Mouse (Mus musculus) E14TG2a.4 (cell line): ENCODE measurements at regions not wholly inside any gene's neighbourhood (a gene's known extent, or its start where the extent isn't known, plus 50 kb on each side); places are given as distances from the start of the nearest gene placed in this dataset.

ENCODE experiments used
- H3K27me3 ChIP-seq: 2 replicates; pipeline ENCODE4 v1.6.1; 2014; ENCODE audit warnings: low read length, control low read depth; ENCODE audit not compliant: insufficient read depth
- H3K36me3 ChIP-seq: 2 replicates; pipeline ENCODE4 v1.6.1; 2014; ENCODE audit warnings: low read length, control low read depth; ENCODE audit not compliant: insufficient read depth
- H3K4me1 ChIP-seq: replicated peaks from 2 replicates; pipeline ENCODE4 v1.6.1; 2014; ENCODE audit warnings: low read depth, low read length, control low read depth
- H3K4me3 ChIP-seq: replicated peaks from 2 replicates; pipeline ENCODE4 v1.5.1; 2014; ENCODE audit warnings: mild to moderate bottlenecking, low read length
- H3K9me3 ChIP-seq: 2 replicates; pipeline ENCODE4 v1.6.1; 2014; ENCODE audit warnings: low read length, control low read depth
- CTCF ChIP-seq: conservative IDR thresholded peaks from 2 replicates; pipeline ENCODE4 v1.5.1; 2014; ENCODE audit warnings: low read length
- NANOG ChIP-seq: IDR thresholded peaks from 2 replicates; pipeline ENCODE4 v1.6.1; 2014; ENCODE audit warnings: borderline replicate concordance, low read length, mixed read lengths
- POU5F1 ChIP-seq: IDR thresholded peaks from 2 replicates; pipeline ENCODE4 v1.6.1; 2014; ENCODE audit warnings: low read length, borderline replicate concordance

GRCm38 (mm10) chr9:86058116-86058515, 215.9 kb downstream of the Tpbg start:
- H3K9me3 ChIP-seq = no peaks in the 10 kb centered on the region
- H3K36me3 ChIP-seq = no peaks in the 10 kb centered on the region
- H3K4me1 ChIP-seq = no peaks in the 10 kb centered on the region
- H3K27me3 ChIP-seq = no peaks in the 10 kb centered on the region
- TF ChIP-seq POU5F1 = no peak
- no peak for TF ChIP-seq NANOG
- no peak for TF ChIP-seq CTCF
- no peak overlapping the region for H3K4me3 ChIP-seq

DNA sequence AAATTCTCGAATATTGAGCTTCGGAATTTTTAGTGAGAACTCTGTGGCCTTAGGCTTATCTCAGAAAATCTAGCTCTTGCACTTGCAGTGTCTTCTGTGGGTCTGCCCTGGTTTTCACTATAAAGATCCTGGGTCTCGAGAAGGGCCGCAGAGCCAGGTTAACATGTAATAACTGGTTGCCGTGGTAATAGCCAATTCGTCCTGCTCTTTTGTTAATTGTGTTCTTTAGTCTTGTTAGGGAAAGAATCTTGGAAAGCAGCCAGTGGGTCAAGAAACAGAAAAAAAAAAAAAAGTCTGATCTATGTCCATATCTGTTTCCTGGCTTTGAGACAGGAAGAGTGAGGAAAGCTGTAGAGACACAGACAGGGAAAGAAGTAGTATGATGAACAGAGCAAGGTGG, 217.9 kb downstream of the Tpbg start:
- H3K4me1 ChIP-seq = no peaks in the 10 kb centered on the region
- H3K27me3 ChIP-seq = no peaks in the 10 kb centered on the region
- TF ChIP-seq NANOG (no peak), POU5F1 (no peak)
- no peaks in the 10 kb centered on the region for H3K36me3 ChIP-seq
- no peak overlapping the region for H3K4me3 ChIP-seq
- no peaks in the 10 kb centered on the region for H3K9me3 ChIP-seq

DNA sequence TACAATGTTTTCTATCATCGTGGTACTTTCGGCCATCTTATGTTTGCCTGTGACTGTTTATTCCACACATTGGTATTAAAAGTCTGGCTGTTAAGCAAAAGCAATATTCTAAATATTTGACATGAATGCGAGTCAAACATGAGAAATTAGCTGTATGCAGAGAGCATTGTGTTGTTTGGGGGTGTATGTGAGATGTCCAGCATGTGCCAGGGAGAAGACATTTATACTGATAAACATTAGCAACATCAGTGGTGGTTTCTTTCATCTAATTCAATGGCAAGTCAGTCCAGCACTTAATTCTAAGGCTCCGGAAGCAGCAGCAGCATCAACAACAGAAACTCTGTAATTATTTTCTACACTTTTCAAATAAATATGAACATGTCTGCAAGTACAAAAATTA, 219.1 kb downstream of the Tpbg start:
- H3K4me3 ChIP-seq = no peak overlapping the region
- TF ChIP-seq NANOG (no peak), POU5F1 (no peak), CTCF (no peak)

GRCm38 (mm10) chr9:86079275-86079674, 237.1 kb downstream of the Tpbg start:
- H3K4me3 ChIP-seq = no peak overlapping the region
- no peaks in the 10 kb centered on the region for H3K27me3 ChIP-seq
- H3K4me1 ChIP-seq = no peaks in the 10 kb centered on the region
- no peak for TF ChIP-seq POU5F1
- TF ChIP-seq CTCF = no peak
- no peak for TF ChIP-seq NANOG
- no peaks in the 10 kb centered on the region for H3K9me3 ChIP-seq
- H3K36me3 ChIP-seq = no peaks in the 10 kb centered on the region

More for the DNA sequence above, 219.1 kb downstream of the Tpbg start:
- no peaks in the 10 kb centered on the region for H3K9me3 ChIP-seq
- no peaks in the 10 kb centered on the region for H3K36me3 ChIP-seq
- H3K4me1 ChIP-seq = no peaks in the 10 kb centered on the region
- H3K27me3 ChIP-seq = no peaks in the 10 kb centered on the region

DNA sequence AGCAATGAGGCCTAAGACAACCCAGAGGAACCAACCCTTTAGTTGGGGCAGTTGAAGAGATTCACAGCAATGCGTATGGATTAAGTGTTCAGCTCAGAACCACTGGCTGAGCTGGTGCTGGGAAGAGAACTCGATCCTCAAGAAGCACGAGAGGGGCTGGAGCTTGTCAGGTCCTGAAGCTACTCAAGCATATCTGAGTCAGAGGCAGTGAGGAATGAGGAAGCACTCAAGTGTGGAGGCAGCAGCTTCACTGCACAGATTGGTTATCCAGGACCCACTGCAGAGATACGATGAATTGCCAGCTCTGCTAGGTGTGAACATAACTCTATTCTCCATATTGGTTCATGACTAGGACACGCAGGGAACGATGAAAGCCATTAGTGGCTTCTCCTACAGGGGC, 239.7 kb downstream of the Tpbg start:
- H3K4me3 ChIP-seq = no peak overlapping the region
- peaks cover 9% of the 10 kb centered on the region for H3K9me3 ChIP-seq
- no peaks in the 10 kb centered on the region for H3K36me3 ChIP-seq
- no peaks in the 10 kb centered on the region for H3K4me1 ChIP-seq
- no peaks in the 10 kb centered on the region for H3K27me3 ChIP-seq
- TF ChIP-seq POU5F1 (no peak), CTCF (no peak), NANOG (no peak)

- Histone ChIP-seq H3K9me3 (no peaks in the 10 kb centered on the region), H3K4me3 (no peak overlapping the region), H3K4me1 (no peaks in the 10 kb centered on the region), H3K36me3 (no peaks in the 10 kb centered on the region), H3K27me3 (no peaks in the 10 kb centered on the region)
- no peak for TF ChIP-seq NANOG
- TF ChIP-seq POU5F1 = no peak
- no peak for TF ChIP-seq CTCF
Observed at GRCm38 (mm10) chr9:86092998-86093397, 250.8 kb downstream of the Tpbg start.

DNA sequence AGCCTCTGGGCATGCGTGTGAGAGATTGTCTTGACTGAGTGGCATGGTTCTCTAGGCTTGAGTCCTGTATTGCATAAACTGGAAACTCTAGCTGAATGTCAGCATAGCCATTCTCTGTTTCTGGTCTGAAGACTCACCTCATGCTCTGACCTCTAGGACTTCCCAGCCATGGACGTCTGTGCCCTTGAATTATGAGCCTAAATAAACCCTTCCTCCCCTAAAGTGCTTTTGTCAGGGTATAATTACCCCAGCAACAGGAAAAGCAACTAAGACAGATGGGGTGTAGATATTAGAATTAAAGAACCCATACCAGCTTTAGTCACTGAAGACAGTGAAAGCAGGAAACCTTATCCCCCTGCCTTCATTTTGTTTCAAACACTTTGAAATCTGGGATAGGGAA, 253.3 kb downstream of the Tpbg start:
- TF ChIP-seq CTCF (no peak), POU5F1 (no peak), NANOG (no peak)
- Histone ChIP-seq H3K4me1 (no peaks in the 10 kb centered on the region), H3K27me3 (no peaks in the 10 kb centered on the region), H3K4me3 (no peak overlapping the region), H3K36me3 (no peaks in the 10 kb centered on the region), H3K9me3 (no peaks in the 10 kb centered on the region)

DNA sequence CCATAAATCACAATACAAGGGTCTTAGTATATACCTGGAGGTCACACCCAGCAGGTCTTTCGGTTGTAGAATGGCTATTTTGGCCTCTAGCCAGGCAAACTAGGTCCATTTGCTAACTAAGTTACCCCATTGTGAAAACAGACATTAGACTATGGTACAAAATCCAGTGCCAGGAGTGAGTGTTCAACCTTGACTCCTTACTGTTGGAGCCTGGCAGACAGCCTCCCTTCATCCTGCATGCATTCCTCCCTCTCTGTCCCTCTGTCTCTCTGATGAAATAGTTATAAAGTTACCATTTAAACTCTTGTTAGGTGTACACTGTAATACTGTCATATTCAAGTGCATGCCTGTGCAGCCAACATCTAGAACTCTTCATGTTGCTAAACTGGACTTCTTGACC, 254.1 kb downstream of the Tpbg start:
- no peak overlapping the region for H3K4me3 ChIP-seq
- H3K9me3 ChIP-seq = no peaks in the 10 kb centered on the region
- H3K36me3 ChIP-seq = no peaks in the 10 kb centered on the region
- TF ChIP-seq NANOG (no peak), POU5F1 (no peak), CTCF (no peak)
- H3K27me3 ChIP-seq = no peaks in the 10 kb centered on the region
- no peaks in the 10 kb centered on the region for H3K4me1 ChIP-seq

DNA sequence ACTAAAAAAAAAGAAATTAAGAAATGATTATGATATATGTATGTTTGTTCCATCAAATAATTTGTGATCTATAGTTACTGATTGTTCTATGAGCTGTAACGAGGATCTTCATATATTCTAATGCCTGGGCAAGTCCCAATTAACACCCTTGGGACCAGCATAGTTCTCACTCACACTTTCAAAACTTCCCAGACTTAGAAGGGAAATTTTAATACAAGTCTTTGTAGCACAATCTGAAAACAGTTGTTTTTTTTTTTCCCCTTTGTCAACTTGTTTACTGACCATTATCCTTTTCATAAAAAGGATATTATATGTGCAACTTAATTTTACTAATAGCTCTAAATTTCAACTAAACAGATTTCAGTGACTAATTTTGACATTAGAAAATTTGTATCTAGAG, 257.1 kb downstream of the Tpbg start:
- Histone ChIP-seq H3K9me3 (no peaks in the 10 kb centered on the region), H3K4me3 (no peak overlapping the region), H3K27me3 (no peaks in the 10 kb centered on the region), H3K36me3 (no peaks in the 10 kb centered on the region), H3K4me1 (no peaks in the 10 kb centered on the region)
- no peak for TF ChIP-seq CTCF
- TF ChIP-seq NANOG = no peak
- no peak for TF ChIP-seq POU5F1
